Mouse (Mus musculus) spleen, adult 2 months (tissue): ENCODE results near the gene Pacs1. TPM values are rescaled to one million over a fixed set of nuclear protein-coding genes. Genes with fewer than 3 reads are reported as not detected.

Experiments
- DNase-seq, 2 experiments: peaks; one replicate each; pipeline versions ENCODE4 v3.0.0 to v3.0.0-alpha.2; 2012 to 2021; ENCODE audit warnings: low spot score in 2 of 2, low read depth in 1 of 2
- H3K27ac ChIP-seq: fragments of 200-500 bp; 2 replicates; pipeline ENCODE4 v1.5.1; 2012; ENCODE audit warnings: low read length, inconsistent platforms; ENCODE audit not compliant: insufficient read depth
- H3K27me3 ChIP-seq: fragments of 200-500 bp; 2 replicates; pipeline ENCODE4 v1.6.1; 2012; ENCODE audit warnings: mild to moderate bottlenecking, moderate library complexity, low read length, inconsistent platforms; ENCODE audit not compliant: control insufficient read depth, insufficient read depth
- H3K36me3 ChIP-seq: fragments of 200-500 bp; 2 replicates; pipeline ENCODE4 v1.6.1; 2012; ENCODE audit warnings: mild to moderate bottlenecking, low read length, inconsistent platforms; ENCODE audit not compliant: control insufficient read depth, insufficient read depth
- H3K4me1 ChIP-seq: fragments of 200-500 bp; 2 replicates; pipeline ENCODE4 v1.6.1; 2011; ENCODE audit warnings: inconsistent platforms; ENCODE audit not compliant: control insufficient read depth, insufficient read depth, insufficient read length
- H3K4me3 ChIP-seq: fragments of 200-500 bp; 2 replicates; pipeline ENCODE4 v1.5.1; 2011; ENCODE audit warnings: mild to moderate bottlenecking, inconsistent platforms; ENCODE audit not compliant: insufficient read depth, insufficient read length; ENCODE audit errors: extremely low read depth
- CTCF ChIP-seq: fragments of 200-500 bp; IDR thresholded peaks from 2 replicates; pipeline ENCODE4 v1.5.1; 2011; ENCODE audit warnings: mild to moderate bottlenecking, inconsistent platforms; ENCODE audit not compliant: insufficient read depth, insufficient read length, insufficient replicate concordance; ENCODE audit errors: extremely low read depth
- POLR2A ChIP-seq: fragments of 200-500 bp; IDR thresholded peaks from 2 replicates; pipeline ENCODE4 v1.6.1; 2011; ENCODE audit warnings: low read depth, low read length, inconsistent platforms
- WGBS: fragments of 180-500 bp; shearing (Covaris S2); methylation state at CpG from one replicate; pipeline ENCODE4 v1.1.7; 2018; 5-methylcytosine and 5-hydroxymethylcytosine counted together
- polyA plus RNA-seq: library from polyadenylated mRNA; depleted of rRNA; stranded (reverse); fragments of >200 nt; gene quantifications from 2 replicates; pipeline ENCODE4 v1.2.3, GENCODE M21; 2012

The Pacs1 gene
- polyA plus RNA-seq, 1 experiment = 35.0 TPM

GRCm38 (mm10) chr19:5117494-5118383 is 155.2 kb downstream of the Pacs1 start:
- Histone ChIP-seq H3K36me3 (peaks cover under 1% of the 10 kb centered on the region; the same call in 1 of the 2 replicates), H3K27me3 (no peaks in the 10 kb centered on the region), H3K27ac (peak overlapping the region; percentile 58), H3K4me1 (peaks cover 5% of the 10 kb centered on the region), H3K4me3 (peak overlapping the region; percentile 85)
- DNase-seq = peak; percentile 37 to 87
- TF ChIP-seq POLR2A (no peak; the same call in 1 of the 2 replicates), CTCF (peak; percentile 77; the same call in 1 of the 2 replicates)
- under 1% methylated on average over 83 of the region's 83 CpGs for WGBS

DNA sequence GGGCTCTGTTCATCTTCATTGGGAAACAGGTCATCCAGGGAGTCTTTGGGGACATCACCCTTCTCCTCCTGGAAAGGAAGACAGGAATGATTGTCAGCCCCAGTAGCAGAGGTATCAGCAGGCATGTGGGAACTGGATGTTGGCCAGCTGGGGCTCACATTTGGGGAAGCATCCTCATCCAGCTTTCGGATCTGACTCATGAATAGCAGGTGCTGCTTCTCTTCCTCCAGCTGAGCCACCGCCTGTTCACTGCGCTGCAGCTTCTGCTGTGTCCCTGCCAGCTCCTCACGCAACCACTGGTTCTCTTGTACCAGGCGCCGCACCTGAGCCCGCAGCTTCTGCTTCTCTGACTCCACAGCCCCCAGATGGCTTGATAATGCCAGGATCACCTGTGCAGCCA is 159.1 kb downstream of the Pacs1 start:
- no peak overlapping the region for H3K4me3 ChIP-seq
- DNase-seq = no peak
- TF ChIP-seq POLR2A = no peak
- TF ChIP-seq CTCF = no peak
- H3K36me3 ChIP-seq = peaks cover 8% of the 10 kb centered on the region; the same call in 1 of the 2 replicates
- no peak overlapping the region for H3K27ac ChIP-seq
- WGBS = 90% methylated on average over 7 of the region's 7 CpGs
- no peaks in the 10 kb centered on the region for H3K27me3 ChIP-seq
- peaks cover 5% of the 10 kb centered on the region for H3K4me1 ChIP-seq

GRCm38 (mm10) chr19:5109659-5110453 is 163.1 kb downstream of the Pacs1 start:
- Histone ChIP-seq H3K27me3 (no peaks in the 10 kb centered on the region), H3K4me1 (peaks cover 7% of the 10 kb centered on the region; the same call in 1 of the 2 replicates), H3K36me3 (peaks cover 8% of the 10 kb centered on the region; the same call in 1 of the 2 replicates), H3K4me3 (no peak overlapping the region), H3K27ac (no peak overlapping the region)
- TF ChIP-seq CTCF (peak; percentile 24; the same call in 1 of the 2 replicates), POLR2A (no peak)
- no peak for DNase-seq
- 89% methylated on average over 19 of the region's 19 CpGs for WGBS

DNA sequence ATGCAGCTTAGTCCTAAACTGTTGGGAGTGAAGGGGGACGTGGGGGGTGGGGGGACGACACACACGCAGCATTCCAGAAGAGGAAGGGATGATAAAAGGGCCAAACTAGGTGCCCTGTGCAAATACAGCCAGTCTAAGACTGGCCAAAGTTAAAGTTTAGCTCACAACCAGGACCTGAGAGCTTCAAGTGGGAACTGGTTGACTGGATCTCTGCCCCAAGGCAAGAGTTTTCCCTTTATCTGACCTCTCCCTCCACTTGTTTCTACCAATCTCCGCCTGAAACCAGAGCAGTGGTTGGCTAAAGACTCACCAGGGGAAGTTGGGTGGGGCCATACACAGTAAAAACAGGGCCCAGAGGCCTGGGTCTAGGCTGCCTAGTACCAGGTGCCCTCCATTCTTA is 164.2 kb downstream of the Pacs1 start:
- 93% methylated on average over 4 of the region's 4 CpGs for WGBS
- TF ChIP-seq POLR2A (no peak), CTCF (no peak)
- no peak for DNase-seq
- Histone ChIP-seq H3K27ac (no peak overlapping the region), H3K4me3 (no peak overlapping the region), H3K4me1 (peaks cover 7% of the 10 kb centered on the region; the same call in 1 of the 2 replicates), H3K36me3 (peaks cover 11% of the 10 kb centered on the region; the same call in 1 of the 2 replicates), H3K27me3 (no peaks in the 10 kb centered on the region)

DNA sequence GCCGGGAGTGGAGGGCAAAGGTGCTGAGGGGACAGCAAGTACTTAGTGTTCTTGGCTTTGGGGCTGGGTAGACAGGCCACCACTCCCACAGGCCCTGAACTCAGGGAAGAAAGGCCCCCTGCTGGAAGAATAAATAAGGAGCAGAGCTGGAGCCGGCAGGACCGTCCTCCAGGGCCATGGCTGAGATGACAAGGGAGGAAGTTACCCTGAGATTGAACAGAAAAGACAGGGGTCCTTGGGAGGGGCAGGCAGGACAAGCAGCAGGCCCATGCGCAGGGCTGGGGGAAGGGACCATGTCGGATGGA is 164.7 kb downstream of the Pacs1 start:
- H3K4me1 ChIP-seq = peaks cover 7% of the 10 kb centered on the region; the same call in 1 of the 2 replicates
- no peak overlapping the region for H3K27ac ChIP-seq
- 62% methylated on average over 5 of the region's 5 CpGs for WGBS
- no peak overlapping the region for H3K4me3 ChIP-seq
- no peak for TF ChIP-seq CTCF
- TF ChIP-seq POLR2A = no peak
- no peaks in the 10 kb centered on the region for H3K27me3 ChIP-seq
- peaks cover 14% of the 10 kb centered on the region for H3K36me3 ChIP-seq
- DNase-seq = no peak

- TF ChIP-seq CTCF = no peak
- TF ChIP-seq POLR2A = no peak
- Histone ChIP-seq H3K27me3 (no peaks in the 10 kb centered on the region), H3K27ac (no peak overlapping the region), H3K4me3 (no peak overlapping the region), H3K4me1 (peaks cover 7% of the 10 kb centered on the region; the same call in 1 of the 2 replicates), H3K36me3 (peaks cover 17% of the 10 kb centered on the region)
- WGBS = 89% methylated on average over 18 of the region's 18 CpGs
- no peak for DNase-seq
Measured at GRCm38 (mm10) chr19:5107556-5108270, 165.2 kb downstream of the Pacs1 start.
